Mouse (Mus musculus): Measurements from ENCODE around the gene Bmper. TPM values are rescaled to one million over a fixed set of nuclear protein-coding genes. Genes with fewer than 3 reads are reported as not detected.

Bmper gene
- total RNA-seq, 2 experiments from 2014 or later, result 3.5 to 4.3 TPM

GRCm38 (mm10) chr9:23407935-23408781 lies 185.3 kb downstream of the Bmper start:
- intact Hi-C loops (cut with DNase I), result no loop called here
- no peak for DNase-seq

- DNase-seq, result peak; percentile 52 to 53
- intact Hi-C loops (cut with DNase I), result no loop called here
These were observed 187.7 kb downstream of the Bmper start for GRCm38 (mm10) chr9:23410567-23410966.

DNA sequence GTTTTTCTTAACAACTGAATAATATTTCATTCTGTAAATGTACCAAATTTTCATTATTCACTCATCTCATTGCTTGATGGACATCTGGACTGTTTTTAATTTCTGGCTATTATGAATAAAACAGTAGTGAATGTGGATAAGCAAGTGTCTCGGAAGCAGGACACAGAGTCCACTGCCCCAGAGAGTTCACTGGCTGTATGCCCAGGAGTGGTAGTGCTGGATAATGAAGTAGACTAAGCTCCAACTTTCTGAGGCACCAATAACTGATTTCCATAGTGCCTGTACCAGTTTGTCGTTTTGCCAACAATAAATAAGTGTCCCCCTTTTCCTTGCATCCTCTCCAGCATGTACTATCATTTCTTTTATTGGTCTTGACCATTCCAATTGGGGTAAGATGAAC lies 190.1 kb downstream of the Bmper start:
- intact Hi-C loops (cut with DNase I), result no loop called here
- DNase-seq, result peak; percentile 55 to 58

GRCm38 (mm10) chr9:23419107-23419506 lies 196.2 kb downstream of the Bmper start:
- intact Hi-C loops (cut with DNase I), result no loop called here
- no peak for DNase-seq

- no peak for DNase-seq
- intact Hi-C loops (cut with DNase I), result no loop called here
These were observed 200.9 kb downstream of the Bmper start for GRCm38 (mm10) chr9:23423748-23424147.

- DNase-seq, result no peak
- intact Hi-C loops (cut with DNase I), result no loop called here
These were observed 209.8 kb downstream of the Bmper start for GRCm38 (mm10) chr9:23432631-23433030.

GRCm38 (mm10) chr9:23433238-23433637 lies 210.4 kb downstream of the Bmper start:
- DNase-seq, result no peak
- intact Hi-C loops (cut with DNase I), result no loop called here

- peak; percentile 50 for DNase-seq
- intact Hi-C loops (cut with DNase I), result no loop called here
These were observed 213.9 kb downstream of the Bmper start for GRCm38 (mm10) chr9:23436751-23437150.

- intact Hi-C loops (cut with DNase I), result no loop called here
- no peak for DNase-seq
These were observed 215.8 kb downstream of the Bmper start for GRCm38 (mm10) chr9:23438662-23439061.

- intact Hi-C loops (cut with DNase I), result no loop called here
These were observed 219.3 kb downstream of the Bmper start for GRCm38 (mm10) chr9:23442168-23442567.

DNA sequence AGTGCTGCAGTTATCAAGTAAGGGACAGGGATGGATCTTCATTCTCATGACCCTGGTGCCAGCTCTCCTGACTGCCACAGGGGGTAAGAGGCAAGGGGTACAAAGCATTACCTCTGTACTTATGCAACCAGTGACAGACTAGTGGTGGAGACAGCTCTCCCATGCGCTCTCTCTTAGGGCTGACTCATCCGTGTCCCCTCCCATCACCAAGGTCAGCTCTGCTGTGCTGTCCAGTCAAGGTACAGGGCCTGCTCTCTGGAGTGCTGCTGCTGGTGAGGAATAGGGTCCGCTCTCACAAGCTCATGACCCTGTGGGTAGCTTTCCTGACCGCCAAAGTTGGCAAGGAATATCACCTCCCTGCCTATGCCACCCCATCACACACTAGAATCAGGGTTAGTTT lies 222.1 kb downstream of the Bmper start:
- no peak for DNase-seq

More at GRCm38 (mm10) chr9:23442168-23442567, 219.3 kb downstream of the Bmper start:
- no peak for DNase-seq

GRCm38 (mm10) chr9:23447271-23447961 lies 224.5 kb downstream of the Bmper start:
- intact Hi-C loops (cut with DNase I), result no loop called here
- no peak for DNase-seq

More for the DNA sequence above, 222.1 kb downstream of the Bmper start:
- intact Hi-C loops (cut with DNase I), result no loop called here

GRCm38 (mm10) chr9:23453309-23453708 lies 230.4 kb downstream of the Bmper start:
- intact Hi-C loops (cut with DNase I), result no loop called here
- no peak for DNase-seq

GRCm38 (mm10) chr9:23457186-23457585 lies 234.3 kb downstream of the Bmper start:
- intact Hi-C loops (cut with DNase I), result no loop called here
- no peak for DNase-seq

- intact Hi-C loops (cut with DNase I), result loop anchor here (5.0 kb wide), 1 partner anchor 122 kb away; no protein-coding TSS in a partner anchor
- no peak for DNase-seq
These were observed 237.8 kb downstream of the Bmper start for GRCm38 (mm10) chr9:23460721-23461120.

DNA sequence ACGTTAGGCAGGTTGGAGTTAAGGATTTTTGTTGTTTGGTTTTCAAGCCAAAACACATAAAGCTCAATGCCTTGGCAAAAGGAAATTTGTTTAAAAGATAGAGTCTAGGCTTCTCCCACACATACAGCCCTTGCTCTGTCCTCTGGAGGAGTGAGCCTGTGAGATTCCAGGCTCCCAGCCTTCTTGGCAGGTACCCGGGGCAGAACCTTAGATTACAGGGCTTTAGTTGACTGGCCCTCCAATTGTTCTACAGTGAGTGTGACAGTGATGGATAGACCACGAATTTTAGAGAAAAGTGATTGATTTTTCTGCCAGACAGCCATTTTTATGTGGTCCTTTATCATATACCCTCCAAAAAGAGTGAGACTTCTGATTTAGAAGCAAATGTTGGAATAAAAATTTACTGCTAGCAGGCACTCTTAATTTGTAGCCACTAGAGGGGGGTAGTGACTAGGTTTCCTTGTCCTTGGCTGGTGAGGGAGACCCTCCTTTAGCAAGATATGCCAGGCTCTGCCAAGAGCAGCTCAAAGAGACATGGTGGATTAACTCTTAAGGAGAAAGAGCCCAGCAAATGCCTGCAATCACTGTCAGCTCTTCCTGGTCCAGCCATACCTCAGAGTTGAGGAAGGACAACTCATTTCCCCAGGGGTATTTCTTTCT lies 240.2 kb downstream of the Bmper start:
- peak; percentile 45 to 64 for DNase-seq
- intact Hi-C loops (cut with DNase I), result loop anchor here (2.0 to 5.0 kb wide), 2 partner anchors 119 to 1054 kb away; no protein-coding TSS in a partner anchor

- intact Hi-C loops (cut with DNase I), result loop anchor here (5.0 kb wide), 1 partner anchor 117 kb away; no protein-coding TSS in a partner anchor
- peak in 1 of 2 experiments; percentile 15 for DNase-seq
These were observed 242.2 kb downstream of the Bmper start for GRCm38 (mm10) chr9:23464981-23465630.

GRCm38 (mm10) chr9:23469886-23470285 lies 247.0 kb downstream of the Bmper start:
- DNase-seq, result peak in 1 of 2 experiments; percentile 27
- intact Hi-C loops (cut with DNase I), result no loop called here

- DNase-seq, result no peak
- intact Hi-C loops (cut with DNase I), result no loop called here
These were observed 263.0 kb downstream of the Bmper start for GRCm38 (mm10) chr9:23485851-23486250.

DNA sequence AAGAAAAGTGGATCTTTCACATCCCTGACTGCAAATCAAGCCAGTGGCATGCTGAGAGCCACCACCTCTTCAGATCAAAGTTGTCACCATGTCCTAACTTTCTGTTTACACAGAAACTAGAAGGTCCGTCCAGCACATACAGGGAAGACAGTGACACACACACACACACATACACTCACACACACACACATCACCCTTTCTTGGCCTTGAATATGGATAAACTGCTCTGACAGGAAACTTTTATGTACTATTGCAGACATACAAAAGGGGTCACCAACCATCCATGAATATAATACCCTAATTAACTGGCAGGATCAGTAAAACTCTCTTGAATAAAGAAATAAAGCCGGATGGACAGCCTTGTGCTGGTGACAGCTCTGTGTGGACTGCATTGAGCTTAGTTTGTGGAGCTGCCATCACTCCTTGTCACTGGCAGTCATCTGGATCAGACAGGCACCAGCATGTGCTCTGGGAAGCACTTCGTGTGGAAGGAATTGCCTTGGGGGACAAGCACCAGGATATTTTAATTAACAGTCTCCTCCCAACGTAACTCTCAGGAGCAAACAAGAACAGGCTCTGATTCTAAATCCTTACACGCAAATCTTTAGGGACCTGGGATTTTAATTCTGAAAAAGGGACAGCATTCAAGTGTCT lies 264.0 kb downstream of the Bmper start:
- DNase-seq, result no peak
- intact Hi-C loops (cut with DNase I), result no loop called here

Measured in heart, postnatal 10 days (tissue).